Mouse (Mus musculus): ENCODE results near the gene Dytn.
"Not testable (repeated sequence)": the region's sequence is repeated elsewhere in the genome, so short reads cannot be mapped to it uniquely, and the experiment has no call there.

Dytn gene

DNA sequence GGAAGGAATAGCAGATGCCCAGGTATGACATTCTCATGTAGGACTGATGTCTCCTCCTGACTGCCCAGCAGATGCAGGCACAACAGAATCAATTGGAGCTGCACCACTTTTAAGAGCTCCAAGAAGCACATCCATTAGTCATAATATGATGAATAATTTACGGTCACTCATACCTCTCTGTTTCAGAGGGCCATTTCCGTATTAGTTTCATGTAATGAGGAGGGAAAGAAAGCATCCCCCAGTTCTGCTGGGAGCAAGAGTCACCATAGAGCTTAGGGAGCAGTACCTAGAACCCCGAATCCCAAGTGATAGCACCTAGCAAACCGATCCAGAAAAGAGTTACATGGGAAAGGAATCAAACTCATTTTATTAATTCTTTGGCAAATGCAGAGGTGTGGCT lies at the start of gene Dytn:
Gene Dytn (minus strand): TSS at position 101 of the 400 bp plus-strand sequence.
- no peak for DNase-seq

DNA sequence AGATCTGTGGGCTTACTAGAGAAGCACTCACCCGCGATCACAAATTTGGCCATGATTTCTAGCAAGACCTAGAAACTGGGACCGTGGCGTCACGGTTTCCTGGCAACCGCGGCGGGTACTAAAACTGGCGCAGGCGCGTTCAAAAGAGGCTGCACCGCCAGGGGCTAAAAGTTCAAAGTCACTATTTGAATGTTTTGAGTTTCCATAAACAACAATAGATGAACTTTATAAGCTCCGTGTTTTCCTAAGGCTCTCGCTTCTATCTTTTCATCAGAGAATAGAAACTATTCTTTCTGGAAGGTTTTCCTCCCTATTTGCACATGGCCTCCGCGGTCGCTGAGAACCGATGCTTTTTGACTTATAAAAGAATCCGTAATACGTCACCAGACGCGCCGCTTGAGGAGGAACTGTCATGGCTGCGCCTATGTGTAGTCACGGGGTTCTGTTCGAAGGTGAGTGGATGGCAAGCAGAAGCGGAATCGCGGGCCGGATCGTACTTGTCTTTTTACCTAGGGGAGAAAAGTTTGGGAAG lies 43.6 kb upstream of the Dytn start, which contains the start of the genes Mdh1b and Fastkd2:
Gene Mdh1b (minus strand): TSS at position 79 of the 532 bp plus-strand sequence.
Gene Fastkd2 (plus strand): TSS at position 375 of the 532 bp plus-strand sequence.
- DNase-seq: peak; percentile 83

DNA sequence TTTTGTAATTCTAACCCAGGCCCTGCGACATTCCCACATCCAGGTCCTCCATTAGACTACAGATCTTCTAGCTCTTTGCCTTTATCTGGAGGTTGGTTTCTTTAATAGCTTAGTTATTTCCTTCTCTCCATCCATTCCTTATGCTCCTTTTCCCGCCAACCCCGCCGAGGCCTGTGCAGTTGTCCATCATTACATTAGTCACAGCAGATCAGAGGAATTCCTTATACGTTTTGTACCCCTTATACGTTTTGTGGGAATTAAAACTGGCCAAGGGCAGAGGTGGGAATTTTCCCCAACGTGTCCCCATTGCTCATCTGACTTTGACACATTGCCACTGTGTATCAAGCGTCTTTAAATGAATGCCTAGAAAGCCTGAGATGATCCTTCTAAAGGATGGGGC lies 43.1 kb upstream of the Dytn start:
- DNase-seq: no peak

DNA sequence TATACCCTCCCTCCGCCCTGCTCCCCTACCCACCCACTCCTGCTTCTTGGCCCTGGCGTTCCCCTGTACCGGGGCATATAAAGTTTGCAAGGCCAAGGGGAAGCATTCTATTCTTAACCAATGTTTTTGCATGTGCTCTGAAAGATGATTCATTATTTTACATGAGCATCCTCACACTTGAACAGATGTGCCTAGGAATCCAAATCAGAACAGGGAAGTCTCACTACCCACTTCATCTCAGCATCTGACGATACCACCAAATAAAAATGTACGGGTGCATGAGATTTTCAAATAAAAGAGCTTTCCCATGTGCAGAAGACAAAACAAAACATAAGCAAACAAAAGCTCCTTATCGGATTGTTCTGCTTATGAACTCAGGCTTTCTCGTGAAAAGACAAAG lies 33.4 kb upstream of the Dytn start:
- no peak for DNase-seq

DNA sequence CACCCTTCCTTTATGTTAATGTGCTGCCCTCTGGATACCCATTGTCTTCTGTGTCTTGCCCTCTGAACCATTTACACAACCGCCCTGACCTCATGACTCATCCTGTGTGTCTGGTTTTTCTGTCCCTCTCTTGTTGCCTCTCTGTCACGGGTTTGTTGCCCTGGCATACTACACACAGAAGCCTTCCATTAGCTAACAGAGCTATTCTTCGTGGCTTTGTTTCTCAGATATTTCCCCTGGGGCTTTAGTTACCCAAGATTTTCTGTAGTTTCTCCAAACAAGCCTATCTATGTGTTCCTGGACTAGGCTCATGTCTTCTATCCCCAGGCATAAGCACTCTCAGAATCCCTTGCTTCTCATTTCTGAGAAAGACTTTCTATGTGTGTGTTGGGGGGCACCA lies 22.1 kb upstream of the Dytn start:
- no peak for DNase-seq

DNA sequence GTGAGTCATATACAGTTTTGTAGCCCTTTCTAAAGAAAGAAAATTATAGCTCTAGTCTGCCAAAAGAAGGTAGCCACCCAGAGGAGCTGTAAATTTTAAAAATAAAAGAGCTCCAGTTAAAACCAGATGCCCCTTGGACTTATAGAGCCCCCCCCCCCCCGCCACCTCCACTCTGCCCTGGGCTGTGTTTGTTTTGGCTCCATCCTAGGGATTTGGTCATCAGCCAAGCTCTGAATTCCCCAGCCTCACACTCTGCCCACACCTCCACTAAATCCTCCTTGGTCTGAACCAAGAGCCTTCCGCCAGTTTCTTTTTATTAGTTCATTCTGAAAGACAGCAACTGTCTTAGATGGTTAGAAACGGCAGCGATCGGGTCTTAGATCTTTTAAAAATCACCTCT lies 19.0 kb upstream of the Dytn start:
- no peak for DNase-seq

DNA sequence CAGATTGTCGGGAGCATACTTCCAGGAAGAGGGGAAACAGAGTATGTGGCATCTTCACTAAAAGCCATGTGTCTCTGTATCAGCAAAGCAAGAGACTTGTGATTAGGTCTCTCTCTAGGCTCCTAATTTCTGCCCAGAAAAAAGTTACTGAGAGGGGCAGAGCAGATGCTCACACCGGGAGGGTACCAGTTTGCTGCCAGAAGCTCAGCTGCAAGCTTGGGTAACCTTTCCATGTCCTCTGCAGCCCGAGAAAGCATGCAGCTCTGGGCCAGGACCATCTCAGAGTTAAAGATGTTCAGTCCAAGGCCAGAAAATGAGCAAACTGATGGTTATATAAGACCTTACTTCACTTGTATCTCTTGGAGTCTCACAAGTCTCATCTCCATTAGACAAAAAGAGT lies 10.1 kb upstream of the Dytn start:
- peak; percentile 2 for DNase-seq

DNA sequence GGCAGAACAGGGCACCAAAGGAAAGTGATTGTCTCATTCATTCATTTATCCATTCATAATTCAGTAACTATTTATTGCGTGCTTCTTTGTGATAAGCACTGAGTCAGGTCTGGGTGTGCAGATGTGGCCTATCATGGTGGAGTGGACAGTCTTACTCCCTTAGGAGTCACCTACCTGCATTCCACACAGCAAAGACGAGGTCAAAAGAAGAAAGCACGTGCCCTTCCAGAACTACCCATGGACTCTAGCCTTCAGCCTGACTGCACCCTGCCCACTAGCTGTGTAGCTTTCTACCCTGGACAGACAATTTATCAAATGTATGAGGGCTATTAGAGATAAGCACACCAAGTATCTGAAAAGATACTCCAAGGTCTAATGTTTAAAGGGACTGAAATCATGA lies 10.8 kb downstream of the Dytn start:
- no peak for DNase-seq

DNA sequence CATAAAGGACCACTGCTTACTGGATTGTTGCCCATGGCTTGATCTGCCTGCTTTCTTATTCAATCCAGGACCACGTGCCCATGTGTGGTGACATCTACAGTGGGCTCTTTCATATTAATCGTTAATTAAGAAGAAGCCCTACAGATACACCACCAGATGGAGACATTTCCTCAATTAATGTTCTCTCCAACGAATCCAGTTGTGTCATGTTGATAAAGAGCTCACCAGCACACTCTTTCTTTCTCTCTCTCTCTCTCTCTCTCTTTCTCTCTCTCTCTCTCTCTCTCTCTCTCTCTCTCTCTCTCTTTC lies 17.9 kb downstream of the Dytn start:
- no peak for DNase-seq

DNA sequence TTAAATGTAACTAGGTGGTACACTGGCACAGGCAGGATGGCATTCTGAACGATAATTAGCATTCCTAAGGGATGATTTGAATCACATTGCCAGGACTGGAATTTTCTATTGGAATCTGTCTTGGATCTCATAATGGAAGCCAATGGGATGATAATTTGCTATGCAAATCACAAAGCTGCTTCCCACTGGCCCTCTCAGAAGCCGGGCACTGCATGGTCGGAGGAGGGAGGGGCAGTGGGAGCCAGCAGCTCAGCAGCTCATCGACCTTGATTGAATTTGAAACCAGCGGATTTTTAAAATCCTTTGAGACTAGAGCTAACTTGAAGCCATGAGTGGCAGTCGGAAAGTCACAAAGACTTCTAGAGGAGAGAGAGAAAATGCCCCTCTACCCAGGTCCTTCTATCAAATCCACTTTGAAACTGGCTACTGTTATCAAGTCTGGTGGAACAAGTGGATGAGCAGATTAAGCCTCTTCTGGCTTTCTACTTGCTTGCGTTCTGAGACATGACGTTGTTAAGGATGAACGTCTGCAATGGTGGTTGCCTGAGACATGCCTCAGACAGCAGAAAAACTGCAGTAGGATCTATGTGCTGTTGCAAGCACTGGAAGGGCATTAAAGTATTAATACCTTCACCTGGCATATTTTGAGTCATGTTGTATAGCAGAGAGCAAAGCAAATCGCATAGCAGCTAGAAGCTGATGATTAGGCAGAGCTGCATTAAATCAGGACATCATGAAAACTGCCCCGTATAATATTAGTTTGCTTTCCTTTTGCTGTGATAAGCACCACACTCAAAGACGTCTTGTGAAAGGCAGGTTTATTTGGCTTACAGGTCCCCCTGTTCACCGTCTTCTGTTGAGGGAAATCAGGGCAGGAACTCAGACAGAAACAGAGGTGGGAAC lies 18.5 kb downstream of the Dytn start:
- no peak for DNase-seq

DNA sequence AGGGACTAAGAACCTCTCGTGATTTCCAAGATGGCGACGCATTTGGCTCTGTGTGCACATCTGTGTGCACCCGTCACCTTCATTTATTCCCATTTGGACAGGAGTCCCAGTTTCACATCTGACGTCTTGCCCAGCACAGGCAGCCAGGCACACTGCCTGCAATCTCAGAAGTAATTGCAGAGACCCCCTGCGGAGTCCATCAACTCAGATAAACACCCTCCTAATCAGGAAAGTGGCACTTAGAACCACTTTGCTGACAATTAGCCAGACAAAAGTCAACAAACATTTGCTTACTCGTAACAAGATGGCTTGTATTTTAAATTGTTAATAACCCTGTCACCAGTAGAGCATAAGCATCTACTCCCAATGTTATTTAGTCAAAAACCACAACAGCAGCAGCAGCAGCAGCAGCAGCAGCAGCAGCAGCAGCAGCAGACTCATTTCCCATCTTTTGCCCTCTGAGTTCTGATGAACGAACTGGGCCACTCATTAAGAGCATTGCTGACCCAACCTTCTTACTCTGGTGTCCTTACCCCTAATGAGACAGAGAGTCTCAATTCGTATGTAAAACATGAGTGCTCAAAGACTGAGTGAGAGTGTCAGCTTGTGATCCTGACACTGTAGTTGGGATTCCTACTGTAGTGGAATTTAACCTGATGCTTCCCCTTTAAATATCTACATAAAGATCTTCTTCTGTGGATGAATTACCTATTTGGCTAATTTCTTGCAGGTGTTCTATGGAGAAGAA lies 19.4 kb downstream of the Dytn start:
- DNase-seq: no peak

DNA sequence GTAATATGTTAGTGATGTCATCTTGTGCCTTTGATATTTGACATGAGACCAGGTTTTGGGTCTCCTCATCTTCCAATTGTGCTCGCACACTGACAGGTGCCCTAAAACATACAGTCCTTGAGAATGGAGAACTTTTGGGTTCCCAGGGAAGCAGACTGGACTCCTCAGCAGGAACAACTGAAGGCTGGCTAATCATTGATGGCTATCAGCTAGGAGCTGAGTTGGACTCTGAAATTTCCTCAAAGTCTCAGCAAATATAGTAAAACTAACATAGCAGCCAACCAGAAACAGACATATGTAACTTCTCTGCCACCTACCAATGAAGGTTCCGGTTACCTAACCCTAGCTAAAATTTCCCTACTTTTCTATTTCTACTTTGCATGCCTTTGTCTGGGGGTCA lies 20.6 kb downstream of the Dytn start:
- no peak for DNase-seq

DNA sequence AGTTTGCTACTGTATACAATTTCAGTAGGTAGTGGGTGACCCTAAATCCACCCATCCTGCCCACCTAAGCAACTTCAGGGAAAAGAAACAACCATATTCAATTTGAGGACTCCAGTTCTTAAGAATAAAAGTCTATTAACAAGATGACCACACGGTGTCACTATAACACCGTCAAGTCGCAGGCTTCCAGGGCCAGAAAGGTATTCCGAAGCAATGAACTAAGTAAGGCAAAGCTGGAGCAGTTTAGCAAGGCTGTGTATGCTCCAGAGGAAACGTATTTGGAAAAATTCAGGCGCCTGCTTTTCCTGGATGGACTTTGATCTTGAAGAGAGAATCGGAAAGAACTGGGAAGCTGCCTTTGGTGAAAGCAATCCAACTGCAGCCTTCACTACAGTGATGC lies 27.1 kb downstream of the Dytn start:
- peak; percentile 13 for DNase-seq

DNA sequence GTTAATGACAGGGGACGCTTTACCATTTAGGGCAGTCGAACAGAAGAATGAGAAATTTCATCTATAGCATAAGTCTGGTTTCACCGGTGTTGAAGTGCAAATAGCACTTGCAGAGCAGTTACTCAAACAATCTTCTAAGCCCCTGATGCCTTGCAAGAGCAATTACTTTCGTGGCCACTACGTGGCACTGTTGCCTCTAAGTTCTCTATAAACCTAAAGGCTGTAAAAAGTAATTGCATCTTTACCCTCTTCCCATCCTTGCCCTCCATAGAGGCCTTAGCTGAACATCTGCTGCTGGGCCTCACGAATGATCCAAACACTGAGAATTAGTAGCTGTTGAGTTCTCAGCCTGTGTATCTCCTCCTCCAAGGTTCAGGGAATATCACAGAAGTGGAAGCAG lies 28.7 kb downstream of the Dytn start:
- peak; percentile 32 for DNase-seq

DNA sequence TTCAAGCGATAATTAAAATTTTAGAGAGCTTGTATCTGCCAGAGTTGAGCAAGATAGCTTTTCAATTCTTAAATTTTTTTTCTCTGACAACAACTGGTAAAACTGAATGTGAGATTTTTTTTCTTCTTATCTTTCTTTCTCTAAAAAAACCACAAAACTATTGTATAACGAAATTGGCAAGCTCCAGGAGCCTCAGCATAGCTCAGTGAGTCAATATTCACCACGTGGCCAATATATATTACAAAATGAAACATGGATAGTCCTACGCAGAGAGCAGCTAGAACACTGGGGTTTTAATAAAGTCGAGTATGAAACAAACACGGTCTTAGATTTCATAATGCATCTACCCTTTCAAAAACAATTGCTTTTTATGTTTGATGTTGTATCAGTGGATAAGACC lies 46.8 kb downstream of the Dytn start:
- DNase-seq: no peak

DNA sequence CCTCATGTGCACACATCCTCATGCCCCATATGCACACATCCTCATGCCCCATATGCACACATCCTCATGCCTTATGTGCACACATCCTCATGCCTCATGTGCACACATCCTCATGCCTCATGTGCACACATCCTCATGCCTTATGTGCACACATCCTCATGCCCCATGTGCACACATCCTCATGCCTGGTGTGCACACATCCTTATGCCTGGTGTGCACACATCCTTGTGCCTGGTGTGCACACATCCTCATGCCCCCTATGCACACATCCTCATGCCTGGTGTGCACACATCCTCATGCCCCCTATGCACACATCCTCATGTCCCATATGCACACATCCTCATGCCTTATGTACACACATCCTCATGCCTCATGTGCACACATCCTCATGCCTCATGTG lies 56.3 kb downstream of the Dytn start:
- DNase-seq: not testable (repeated sequence)

DNA sequence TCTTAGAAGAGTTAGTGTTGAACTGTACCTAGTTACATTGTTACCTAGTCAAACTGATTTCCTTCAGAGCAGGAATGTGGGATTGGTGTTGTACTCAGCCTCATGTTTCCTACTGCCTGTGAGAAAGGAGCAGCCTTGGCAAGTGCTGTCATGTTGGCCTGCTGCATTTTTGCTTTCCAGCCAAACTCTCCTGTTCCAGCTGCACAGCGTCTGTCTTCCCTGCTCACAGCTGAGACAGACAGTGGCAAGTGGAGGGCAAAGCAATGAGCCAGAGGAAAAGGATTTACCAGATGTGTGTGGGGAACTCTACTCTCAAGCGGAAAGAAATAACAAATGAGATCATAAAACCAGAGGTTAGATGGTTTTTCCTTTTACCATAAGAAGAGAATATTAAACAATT lies 58.5 kb downstream of the Dytn start:
- DNase-seq: no peak

DNA sequence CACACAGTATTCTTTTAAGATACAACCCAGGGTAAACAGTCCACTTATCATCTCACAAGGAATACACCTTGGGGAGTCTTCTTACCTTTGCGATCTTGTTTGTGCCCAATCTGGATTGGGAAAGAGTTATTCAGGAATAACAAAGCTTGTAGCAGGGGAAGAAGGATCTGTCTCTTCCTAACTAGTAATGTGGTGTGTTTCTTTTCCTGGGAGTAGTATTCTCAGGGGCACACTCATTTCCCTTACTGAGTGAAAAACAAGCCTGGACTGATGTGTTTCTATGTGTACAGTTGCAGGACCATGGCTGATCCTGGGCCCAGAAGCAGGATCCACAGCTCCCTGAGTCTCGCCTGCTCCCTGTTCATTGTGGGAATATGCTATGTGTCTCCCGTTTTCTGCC lies 71.1 kb downstream of the Dytn start, which contains the start of gene Gm39653:
Gene Gm39653 (plus strand): TSS at position 301 of the 400 bp plus-strand sequence.
- no peak for DNase-seq

DNA sequence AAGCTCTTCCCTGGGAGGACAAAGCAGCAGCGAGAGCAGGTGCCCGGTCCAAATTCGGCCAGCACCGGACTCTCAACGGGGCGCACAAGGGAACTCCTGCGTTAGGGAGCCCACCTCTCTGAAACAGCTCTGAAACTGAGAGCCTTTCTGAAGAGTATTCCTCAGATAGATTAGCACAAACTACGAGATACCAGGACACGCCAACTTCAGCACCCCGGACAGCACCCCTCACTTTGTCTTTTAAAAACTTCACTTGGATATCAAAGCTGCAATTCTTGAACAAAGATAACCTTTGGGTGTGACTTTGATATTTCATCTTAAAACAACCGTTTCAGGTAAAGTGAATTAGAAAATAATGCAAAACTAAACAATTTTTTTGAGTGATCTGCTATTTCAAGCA lies 72.1 kb downstream of the Dytn start:
- no peak for DNase-seq

DNA sequence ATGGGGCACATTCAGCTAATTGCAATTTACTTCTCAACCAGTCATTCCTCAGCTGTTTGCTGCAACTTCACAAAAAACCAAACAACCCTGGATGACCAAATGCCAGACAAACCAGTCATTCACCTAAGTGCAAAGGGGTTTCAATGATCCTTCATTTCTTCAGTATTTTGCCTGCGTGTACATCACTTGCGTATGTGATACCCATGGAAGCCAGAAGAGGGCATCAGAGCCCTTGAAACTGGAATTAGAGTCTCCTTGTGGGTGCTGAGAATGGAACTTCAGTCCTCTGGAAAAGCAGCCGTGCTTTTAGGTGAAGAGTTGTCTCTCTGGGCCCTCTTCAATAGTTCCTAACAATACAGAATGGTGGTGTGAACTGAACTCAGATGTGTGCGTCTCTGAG lies 77.1 kb downstream of the Dytn start:
- DNase-seq: no peak

DNA sequence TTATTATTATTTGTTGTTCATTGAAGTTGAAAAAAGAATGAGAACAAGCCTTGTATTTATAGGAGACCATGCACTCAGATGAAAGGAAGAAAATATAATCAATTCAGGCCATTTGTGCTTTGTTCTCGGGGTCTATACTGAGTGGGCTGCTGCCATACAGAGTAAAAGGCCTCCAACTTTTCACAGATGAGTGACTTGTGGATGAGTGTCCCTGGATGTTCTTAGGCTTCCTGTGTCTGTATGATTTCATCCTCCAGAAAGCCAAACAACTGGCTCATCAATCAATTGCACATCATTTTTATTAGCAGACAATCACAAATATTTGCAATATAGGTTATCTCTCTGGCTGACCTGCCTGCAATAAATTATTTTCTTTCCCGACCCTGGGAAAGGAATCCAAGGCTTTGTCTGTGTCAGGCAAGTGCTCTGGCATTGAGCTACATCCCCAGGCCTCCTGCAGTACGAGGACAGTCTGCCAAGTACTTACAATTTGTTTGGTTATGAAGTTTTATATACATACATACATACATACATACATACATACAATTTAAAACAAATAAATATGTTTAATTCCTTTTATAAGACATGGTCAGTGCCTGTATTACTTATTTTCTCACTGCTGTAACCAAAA lies 82.7 kb downstream of the Dytn start:
- DNase-seq: no peak

DNA sequence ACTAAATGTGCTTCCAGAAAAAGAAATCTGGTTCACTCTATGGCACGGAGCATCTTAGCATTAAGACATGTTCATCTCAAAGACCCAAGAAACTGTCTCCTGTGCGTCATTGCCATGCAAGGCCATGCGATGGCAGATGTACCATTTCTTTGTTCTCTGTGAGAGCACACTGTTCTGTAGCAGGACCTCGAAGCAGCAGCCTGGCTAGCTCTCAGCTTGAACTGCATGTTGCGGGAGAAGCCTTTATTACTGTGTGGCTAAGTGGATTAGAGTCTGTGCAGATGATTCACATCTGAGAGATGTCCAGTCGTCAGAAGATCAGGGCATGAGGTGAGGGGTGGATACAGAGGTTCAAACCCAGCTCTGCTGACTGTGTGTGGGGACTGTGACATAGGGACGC lies 99.9 kb downstream of the Dytn start:
- DNase-seq: no peak

DNA sequence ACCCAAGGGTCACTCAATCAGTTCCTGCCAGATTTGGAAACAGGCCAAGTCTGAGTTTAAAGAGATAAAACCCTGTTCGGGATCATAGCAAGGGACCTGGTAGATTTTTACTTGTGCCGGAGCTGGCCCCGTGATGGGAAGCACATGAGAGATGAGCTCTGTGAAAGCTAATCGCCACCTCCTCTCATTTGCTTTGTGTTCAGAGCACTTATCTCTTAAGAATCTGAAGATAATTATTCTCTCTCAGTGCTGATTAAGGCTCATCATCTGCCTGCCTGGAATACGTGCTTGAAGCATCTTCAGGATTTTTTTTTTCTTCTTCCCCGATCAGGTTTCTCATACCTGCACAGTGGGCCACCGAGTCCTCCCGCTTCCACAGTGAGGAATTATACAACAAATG lies 107.6 kb downstream of the Dytn start:
- no peak for DNase-seq

DNA sequence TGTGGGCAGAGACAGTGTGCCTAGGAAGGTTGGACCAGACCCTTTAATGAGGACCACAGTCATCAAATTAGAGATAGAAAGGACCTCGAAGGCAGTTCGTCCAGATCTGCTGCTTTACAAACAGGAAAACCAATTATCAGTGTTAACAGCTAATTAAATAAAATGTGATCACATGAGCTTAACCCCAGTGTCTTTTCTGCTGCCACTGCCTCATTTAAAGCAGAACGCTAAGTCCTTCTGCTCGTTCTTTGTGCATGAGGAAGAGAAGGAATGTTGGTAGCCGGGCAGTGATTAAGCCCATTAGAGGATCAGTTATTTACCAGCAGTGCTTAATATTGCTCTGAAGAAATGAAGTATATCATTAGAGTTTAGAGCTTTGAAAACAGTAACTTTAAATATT lies 109.9 kb downstream of the Dytn start:
- DNase-seq: no peak
